8 mouse cellular contexts compared by ENCODE assay signal in genomic region chr9:65884564-65885315, GRCm38 (mm10). TPM values are rescaled to one million over a fixed set of nuclear protein-coding genes. Genes with fewer than 3 reads are reported as not detected.
DNase-seq lines count a peak whose midpoint lies in the region.

No protein-coding gene starts in this region.

- WGBS in hindbrain, embryonic 10.5 days: under 1% methylated on average over 37 of the region's 37 CpGs

- H3K27me3 ChIP-seq in hindbrain, embryonic 10.5 days (ENCODE audit: insufficient read depth, poor library complexity, severe bottlenecking): no peaks in the 10 kb centered on the region

- H3K36me3 ChIP-seq in hindbrain, embryonic 10.5 days: peaks cover 10% of the 10 kb centered on the region; the same call in 1 of the 2 replicates

- peaks cover 18% of the 10 kb centered on the region for H3K4me1 ChIP-seq in hindbrain, embryonic 10.5 days (replicated peaks)

- DNase-seq in MEL-GATA-1-ER (ENCODE audit: extremely low read depth, low read depth): peak; percentile 88
- peak; percentile 88 for DNase-seq in cerebellum, adult 8-10 months
- DNase-seq in forelimb bud, embryonic 11.5 days (ENCODE audit: low read depth, low spot score): peak; percentile 89
- peak; percentile 90 for DNase-seq in hindbrain, embryonic 10.5 days (ENCODE audit: low spot score)
- peak; percentile 92 to 93 for DNase-seq in layer of hippocampus, postnatal 10 days (ENCODE audit: low spot score in 2 of 2)
- DNase-seq in lung, postnatal 10 days: peak; percentile 95
- peak; percentile 92 for DNase-seq in ovary, postnatal 36 days (ENCODE audit: low spot score)
- DNase-seq in thymus, postnatal 25 days: peak; percentile 89

- H3K9me3 ChIP-seq in hindbrain, embryonic 10.5 days: no peaks in the 10 kb centered on the region

- H3K27ac ChIP-seq in hindbrain, embryonic 10.5 days: peak overlapping the region; percentile 88

- peak overlapping the region; percentile 72 for H3K4me3 ChIP-seq in hindbrain, embryonic 10.5 days

RNA-seq across cellular contexts. Expression of gene Pclaf, which starts 5.3 kb away (rescaled TPM):
- polyA plus RNA-seq in hindbrain, embryonic 10.5 days (2016; fragmentation: Nextera tagmentation; extraction: Ambion mirVana): 187 and 280 TPM in 2 replicates
- 1 to 10 TPM; 4.8 to 6.1 TPM for total RNA-seq in layer of hippocampus, postnatal 10 days (2021)

RNA-seq across cellular contexts. Expression of gene Trip4, which starts 23.9 kb away (rescaled TPM):
- polyA plus RNA-seq in hindbrain, embryonic 10.5 days (2016; fragmentation: Nextera tagmentation; extraction: Ambion mirVana): 29.7 and 32.3 TPM in 2 replicates
- 10 to 100 TPM; 35.7 to 39.0 TPM for total RNA-seq in layer of hippocampus, postnatal 10 days (2021)

RNA-seq across cellular contexts. Expression of gene Csnk1g1, which starts 24.0 kb away (rescaled TPM):
- polyA plus RNA-seq in hindbrain, embryonic 10.5 days (2016; fragmentation: Nextera tagmentation; extraction: Ambion mirVana): 19.3 and 21.5 TPM in 2 replicates
- total RNA-seq in layer of hippocampus, postnatal 10 days (2021): 10 to 100 TPM; 49.6 to 50.7 TPM

RNA-seq across cellular contexts. Expression of gene Zfp609, which starts 57.4 kb away (rescaled TPM):
- 6.8 and 9.2 TPM in 2 replicates for polyA plus RNA-seq in hindbrain, embryonic 10.5 days (2016; fragmentation: Nextera tagmentation; extraction: Ambion mirVana)
- 10 to 100 TPM; 49.1 to 51.0 TPM for total RNA-seq in layer of hippocampus, postnatal 10 days (2021)

Comparison
In these comparisons a context has a peak if more than half of its experiments do, and no peak if none do; other contexts are left out.
1. Peak in every context shown above with its lines: DNase-seq, H3K4me3 ChIP-seq and H3K27ac ChIP-seq.